Mouse (Mus musculus) B cell, adult (primary cell): ENCODE data around the gene C2cd3. TPM values are rescaled to one million over a fixed set of nuclear protein-coding genes. Genes with fewer than 3 reads are reported as not detected.

Experiments
- total RNA-seq: library from RNA; stranded (reverse); gene quantifications from 4 replicates; pipeline ENCODE4 v1.2.4, GENCODE M21; 2023; ENCODE audit not compliant: inconsistent age

Gene C2cd3
- 67.3 to 80.2 TPM (median 75.1 TPM) in 4 replicates for total RNA-seq

GRCm38 (mm10) chr7:100371495-100372451, at the start of gene C2cd3, which contains the start of gene Ppme1:
TSS of gene C2cd3 (plus strand) at chr7:100372233.
TSS of gene Ppme1 (minus strand) at chr7:100372307.

GRCm38 (mm10) chr7:100472777-100473176, 100.7 kb downstream of the C2cd3 start, which contains the start of gene Ucp3:
TSS of gene Ucp3 (plus strand) at chr7:100472990.

GRCm38 (mm10) chr7:100493117-100493483, 121.1 kb downstream of the C2cd3 start, which contains the start of gene Ucp2:
TSS of gene Ucp2 (plus strand) at chr7:100493337.

GRCm38 (mm10) chr7:100514573-100514972, 142.5 kb downstream of the C2cd3 start, which contains the start of gene Dnajb13:
TSS of gene Dnajb13 (minus strand) at chr7:100514960.

Other genes starting within 250 kb of the C2cd3 start
- 0.51 to 1.7 TPM (median 0.95 TPM) in 4 replicates for gene Lipt2, start 213.0 kb upstream of the C2cd3 start, total RNA-seq
- gene Kcne3, start 195.7 kb upstream of the C2cd3 start, total RNA-seq: not detected in 4 replicates
- gene Pgm2l1, start 144.8 kb upstream of the C2cd3 start, total RNA-seq: 16.4 to 19.8 TPM (median 17.5 TPM) in 4 replicates
- 0.39 TPM in 1 of 4 replicates, not detected in the others for gene P4ha3, start 86.7 kb upstream of the C2cd3 start, total RNA-seq
- 32.1 to 36.4 TPM (median 34.5 TPM) in 4 replicates for gene Ppme1, start 74 bp downstream of the C2cd3 start, total RNA-seq
- gene Ucp3, start 100.8 kb downstream of the C2cd3 start, total RNA-seq: 0.45 to 1.6 TPM (median 0.99 TPM) in 4 replicates
- 1,091 to 1,157 TPM (median 1,116 TPM) in 4 replicates for gene Ucp2, start 121.1 kb downstream of the C2cd3 start, total RNA-seq
- 0.45 to 1.2 TPM (median 0.60 TPM) in 3 of 4 replicates, not detected in the other for gene Dnajb13, start 142.7 kb downstream of the C2cd3 start, total RNA-seq
- gene Coa4, start 164.8 kb downstream of the C2cd3 start, total RNA-seq: 6.4 to 13.8 TPM (median 6.9 TPM) in 4 replicates
- 49.3 to 56.8 TPM (median 50.6 TPM) in 4 replicates for gene Rab6a, start 235.2 kb downstream of the C2cd3 start, total RNA-seq
- gene Mrpl48, start 236.1 kb downstream of the C2cd3 start, total RNA-seq: 27.7 to 31.3 TPM (median 30.1 TPM) in 4 replicates